Mouse (Mus musculus) mesoderm, embryonic 11.5 days (tissue): ENCODE data around the gene Pebp1.
"Not testable (repeated sequence)": the region's sequence is repeated elsewhere in the genome, so short reads cannot be mapped to it uniquely, and the experiment has no call there.

Experiments
- DNase-seq: peaks from one replicate; pipeline ENCODE4 v3.0.0-alpha.2; 2012; ENCODE audit warnings: low read depth, low spot score

Pebp1 gene

DNA sequence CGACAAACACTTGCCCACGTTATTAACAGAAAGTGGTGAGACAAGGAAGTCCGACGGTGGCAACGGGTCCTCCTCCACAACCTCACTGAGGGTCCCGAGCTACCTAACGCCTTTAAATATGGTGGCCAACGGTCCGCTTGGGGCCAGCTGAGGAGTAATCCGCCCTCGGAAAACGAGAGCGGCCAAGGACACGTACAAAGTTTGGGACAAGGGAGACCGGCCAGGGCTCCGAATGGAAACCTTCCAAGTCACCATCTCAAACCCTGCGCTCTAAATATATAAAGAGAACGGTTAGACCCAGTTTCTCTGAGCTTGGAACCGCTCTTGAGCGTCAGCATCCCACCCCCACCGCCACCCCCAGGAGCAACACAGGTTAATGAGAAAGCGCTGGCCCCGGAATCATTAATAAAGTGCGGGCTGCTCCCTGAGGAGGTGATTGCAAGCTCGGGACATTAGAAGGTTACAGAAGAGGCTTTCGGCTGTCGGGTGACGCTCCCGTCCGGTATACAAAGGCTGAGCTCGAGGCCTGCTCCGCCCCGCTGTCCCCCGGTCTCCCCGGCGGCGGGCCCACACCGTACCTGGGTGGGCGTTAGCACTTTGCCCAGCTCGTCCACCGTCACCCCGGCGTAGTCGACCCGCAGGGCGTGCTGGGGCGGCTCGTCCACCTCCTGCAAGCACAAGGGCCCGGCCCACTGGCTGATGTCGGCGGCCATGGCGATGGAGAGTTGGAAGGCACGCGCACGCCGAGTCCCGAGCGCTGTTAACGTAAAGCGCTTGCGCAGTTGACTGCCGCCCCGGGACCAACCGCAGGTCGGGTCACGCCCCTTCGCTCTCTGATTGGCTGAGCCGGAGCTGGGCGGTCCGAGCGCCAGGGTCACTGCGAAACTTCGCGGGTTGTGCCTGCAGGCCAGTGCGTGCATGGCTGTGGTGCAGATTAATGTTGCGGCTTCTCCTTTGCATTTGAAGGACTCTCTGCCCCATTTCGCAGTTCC is at the start of gene Pebp1:
Gene Pebp1 (minus strand): TSS at position 795 of the 992 bp plus-strand sequence.
- DNase-seq: peak; percentile 97

DNA sequence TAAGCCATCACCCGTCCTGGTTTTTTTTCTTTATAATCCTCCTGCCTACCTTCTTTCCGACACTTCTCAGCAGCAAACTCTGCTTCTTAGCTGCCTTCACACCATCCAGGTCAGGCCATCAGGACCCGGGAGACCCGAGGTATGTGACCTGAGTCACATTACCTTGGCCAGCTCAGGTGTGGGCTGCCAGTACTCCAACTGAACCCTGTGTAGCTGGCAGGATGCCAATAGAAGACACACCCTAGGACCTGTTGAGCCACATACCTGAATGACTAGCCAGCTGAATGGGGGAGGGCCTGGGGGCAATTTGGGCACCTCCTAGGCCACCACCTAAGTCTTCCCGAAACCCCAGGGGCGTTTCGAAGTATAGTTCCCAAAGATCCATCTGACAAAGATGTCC is 43.0 kb upstream of the Pebp1 start:
- DNase-seq: no peak

DNA sequence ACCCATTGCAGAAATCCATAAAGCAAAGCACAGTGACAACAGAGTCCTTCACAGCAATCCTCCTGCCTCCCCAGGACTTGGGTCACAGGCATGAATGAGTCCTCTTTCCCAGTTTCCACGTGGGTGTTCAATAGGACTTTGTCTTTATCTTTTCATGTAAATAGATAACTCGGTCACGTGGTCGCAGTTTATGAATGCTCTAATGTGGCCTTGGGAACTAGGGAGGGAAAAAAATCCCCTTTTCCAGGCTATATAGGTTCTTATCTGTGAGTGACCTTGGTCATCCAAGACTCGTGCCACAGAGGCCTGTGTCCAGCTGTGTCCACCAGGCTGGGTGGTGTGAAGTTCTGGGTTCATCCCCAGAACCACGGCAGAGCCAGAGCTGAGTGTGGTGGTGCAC is 39.0 kb upstream of the Pebp1 start:
- DNase-seq: no peak

DNA sequence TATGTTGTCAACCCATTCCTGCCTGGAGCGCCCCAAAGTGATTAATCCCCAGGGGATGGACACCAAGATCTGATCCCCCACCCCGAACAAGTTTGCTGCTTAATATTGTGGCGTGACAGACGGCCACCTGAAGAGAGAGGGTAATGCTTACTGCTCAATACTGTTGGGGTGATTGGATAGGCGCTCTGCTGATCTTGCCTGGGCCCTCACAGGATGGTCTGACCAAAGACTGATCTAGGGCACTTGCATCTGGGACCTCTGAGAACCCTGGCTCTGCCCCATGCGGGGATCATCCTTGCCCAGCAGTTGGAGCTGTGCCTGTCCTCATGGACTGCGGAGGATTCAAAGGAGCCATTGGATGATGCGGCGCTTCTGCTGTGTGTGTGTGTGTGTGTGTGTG is 36.3 kb upstream of the Pebp1 start:
- DNase-seq: no peak

DNA sequence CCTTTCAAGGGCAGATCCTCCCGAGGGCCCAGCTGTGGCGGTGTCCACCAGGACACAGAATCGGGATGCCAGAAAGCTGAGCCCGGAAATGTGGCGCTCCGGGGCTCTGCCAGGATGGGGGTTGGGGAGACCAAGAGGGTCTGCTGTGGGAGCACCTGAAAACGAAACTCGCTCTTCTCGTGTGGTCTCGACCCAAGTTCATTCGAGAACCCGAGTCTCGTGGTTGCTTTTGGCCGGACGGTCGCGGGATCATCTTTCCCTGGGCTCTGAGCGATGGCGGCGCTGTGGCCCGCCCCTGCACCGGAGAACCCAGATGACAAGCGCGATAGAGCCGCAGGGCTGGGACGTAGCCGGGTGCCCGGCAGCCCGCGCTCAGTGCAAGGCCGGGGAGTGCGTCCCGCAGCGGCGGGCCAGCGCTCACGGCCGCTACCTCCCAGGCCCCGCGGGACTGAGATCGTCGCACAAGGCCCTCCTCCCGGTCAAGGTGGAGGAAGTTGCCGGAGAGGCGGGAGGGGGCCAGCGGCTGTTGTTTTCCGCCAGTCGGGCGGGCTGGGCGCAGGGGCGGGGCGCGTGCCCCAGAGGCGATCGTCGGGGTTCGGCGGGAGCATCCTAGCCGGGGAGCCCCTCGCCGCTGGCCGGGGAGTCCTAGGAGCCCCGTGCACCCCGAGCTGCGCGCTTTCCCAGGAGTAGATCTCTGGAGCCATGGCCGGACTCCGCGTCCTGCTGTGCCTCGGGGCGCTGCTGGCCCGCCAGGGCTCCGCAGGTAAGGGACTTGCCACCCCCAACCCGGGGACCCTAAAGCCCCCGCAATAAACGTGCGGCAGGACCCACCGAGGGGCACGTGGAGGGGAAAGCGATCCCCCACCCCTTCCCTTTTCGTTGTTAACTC is 31.6 kb upstream of the Pebp1 start, which contains the start of gene Vsig10:
Gene Vsig10 (plus strand): TSS at position 343 of the 889 bp plus-strand sequence.
- DNase-seq: peak; percentile 58

DNA sequence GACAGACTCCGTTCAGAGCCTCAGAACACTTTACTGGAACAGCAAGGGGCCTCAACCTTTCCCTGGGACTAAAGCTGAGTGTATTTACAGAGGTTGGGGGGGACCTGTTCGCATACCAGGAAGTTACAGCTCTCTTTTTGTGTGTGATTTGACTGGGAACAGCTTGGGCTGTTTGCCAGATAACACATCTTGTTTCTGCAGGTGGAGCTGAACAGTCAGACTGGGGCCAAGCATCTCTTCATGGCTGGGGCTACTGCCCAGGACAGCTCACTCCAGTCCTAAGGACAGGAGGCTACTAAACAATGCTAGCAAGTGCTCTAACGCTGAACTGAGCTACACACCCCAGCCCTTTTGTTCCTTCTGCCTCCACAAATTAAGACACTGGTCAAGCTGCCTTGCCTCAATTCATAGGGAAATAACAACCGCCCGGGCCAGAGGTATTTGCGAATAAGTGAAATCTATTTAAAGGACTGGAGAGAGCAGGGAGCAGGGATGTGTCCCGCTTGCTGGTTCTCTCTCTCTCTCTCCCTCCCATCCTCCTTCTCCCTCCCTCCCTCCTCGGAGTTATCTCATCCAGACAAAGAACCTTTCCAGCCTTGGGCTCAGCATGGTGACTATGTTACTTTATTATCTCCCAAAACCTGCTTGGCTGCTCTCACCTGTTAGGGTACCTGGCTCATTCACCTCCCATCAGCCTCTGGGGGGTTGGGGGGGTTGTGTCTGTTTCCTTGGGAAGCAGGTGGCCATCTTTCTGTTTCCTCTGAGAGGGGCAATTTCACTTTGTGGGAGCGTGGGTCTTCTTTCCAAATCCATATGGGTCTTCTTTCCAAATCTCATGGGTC is 27.4 kb upstream of the Pebp1 start:
- no peak for DNase-seq

DNA sequence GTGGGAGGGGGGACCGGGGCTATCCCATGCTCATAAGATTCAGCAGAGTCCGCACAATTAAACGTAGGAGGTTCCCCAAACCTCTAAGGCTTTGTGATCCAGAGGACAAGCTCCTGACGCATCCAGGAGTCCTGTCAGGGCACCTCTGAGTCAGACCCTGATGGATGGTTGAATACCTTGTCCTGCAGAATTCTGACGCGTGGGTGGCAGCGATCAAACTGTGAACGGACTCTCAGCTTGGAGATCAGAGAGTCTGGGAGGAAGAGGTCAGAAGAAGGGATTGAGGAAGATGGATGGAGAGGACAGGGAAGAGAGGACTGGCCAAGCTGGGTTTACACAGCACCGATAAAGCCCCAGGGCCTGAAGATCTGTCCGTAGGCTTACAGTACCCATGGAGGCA is 26.5 kb upstream of the Pebp1 start:
- no peak for DNase-seq

DNA sequence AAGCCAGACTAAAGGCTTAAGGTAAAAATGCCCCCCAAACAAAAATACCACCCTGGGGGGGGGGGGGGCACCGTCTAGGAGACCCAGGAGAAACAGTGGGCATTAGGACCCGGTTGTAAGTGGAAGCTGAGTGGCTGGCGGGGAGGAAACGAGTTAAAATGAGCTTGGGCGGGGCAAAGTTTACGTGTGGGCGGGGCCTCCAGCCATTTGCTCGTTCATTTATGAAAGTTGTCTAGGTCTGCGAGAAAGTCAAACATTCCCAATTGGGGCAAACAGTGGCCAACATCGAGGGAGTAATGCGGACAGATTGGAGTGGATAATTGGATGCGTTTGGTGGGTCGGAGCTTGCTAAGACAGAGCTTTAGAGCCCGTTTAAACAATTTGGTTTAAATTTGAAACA is 26.0 kb upstream of the Pebp1 start:
- DNase-seq: no peak

DNA sequence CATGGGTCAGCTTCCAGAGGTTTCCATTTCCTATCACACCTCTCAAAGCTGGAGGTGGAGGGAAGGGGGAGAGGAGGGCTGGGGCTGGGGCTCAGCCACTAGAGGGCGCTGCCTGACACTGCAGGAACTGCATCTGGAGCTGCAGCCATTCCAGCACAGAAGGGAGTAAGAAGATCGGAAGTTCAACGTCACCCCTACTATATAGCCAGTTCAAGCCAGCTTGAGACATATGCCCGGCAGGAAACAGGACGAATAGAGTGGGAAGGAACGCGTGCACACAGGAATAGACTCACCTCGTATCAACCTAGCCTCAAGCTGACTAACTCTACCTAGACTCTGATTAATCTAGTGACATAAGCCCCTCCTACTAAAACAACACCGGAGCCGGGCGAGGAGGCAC is 20.3 kb upstream of the Pebp1 start:
- DNase-seq: peak; percentile 70

DNA sequence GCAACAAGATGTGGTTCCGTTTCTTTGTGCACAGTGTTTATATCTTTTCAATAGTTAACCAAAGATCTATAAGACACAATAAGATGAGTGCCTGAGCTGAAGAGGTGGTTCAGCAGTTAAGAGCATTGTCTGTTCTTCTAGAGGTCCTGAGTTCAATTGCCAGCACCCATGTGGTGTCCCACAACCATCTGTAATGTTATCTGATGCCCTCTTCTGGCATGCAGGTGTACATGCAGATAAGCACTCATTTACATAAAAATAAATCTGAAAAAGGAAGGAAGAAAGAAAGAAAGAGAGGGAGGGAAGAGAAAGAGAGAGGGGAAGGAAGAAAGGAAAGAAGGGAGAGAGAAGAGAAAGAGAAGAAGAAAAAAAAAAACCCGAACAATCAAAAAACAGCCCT is 19.4 kb upstream of the Pebp1 start:
- DNase-seq: no peak

DNA sequence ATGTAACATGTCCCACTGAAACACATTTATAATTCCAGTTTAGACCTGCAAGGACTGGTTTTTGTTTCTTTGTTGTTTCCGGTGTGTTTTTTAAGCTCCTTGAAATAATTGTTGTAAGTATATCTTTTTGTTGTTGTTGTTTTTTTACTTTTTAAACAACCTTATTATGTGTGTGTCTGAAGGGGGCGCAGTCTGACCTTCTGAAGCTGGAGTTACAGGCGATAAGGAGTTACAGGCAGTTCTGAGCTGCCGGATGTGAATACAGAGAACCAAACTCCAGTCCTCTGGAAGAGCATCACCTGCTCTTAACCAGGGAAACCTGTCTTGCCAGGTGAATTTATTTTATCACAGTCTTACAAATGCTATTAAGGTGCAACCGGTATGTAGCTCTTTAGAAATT is 18.3 kb upstream of the Pebp1 start:
- no peak for DNase-seq

DNA sequence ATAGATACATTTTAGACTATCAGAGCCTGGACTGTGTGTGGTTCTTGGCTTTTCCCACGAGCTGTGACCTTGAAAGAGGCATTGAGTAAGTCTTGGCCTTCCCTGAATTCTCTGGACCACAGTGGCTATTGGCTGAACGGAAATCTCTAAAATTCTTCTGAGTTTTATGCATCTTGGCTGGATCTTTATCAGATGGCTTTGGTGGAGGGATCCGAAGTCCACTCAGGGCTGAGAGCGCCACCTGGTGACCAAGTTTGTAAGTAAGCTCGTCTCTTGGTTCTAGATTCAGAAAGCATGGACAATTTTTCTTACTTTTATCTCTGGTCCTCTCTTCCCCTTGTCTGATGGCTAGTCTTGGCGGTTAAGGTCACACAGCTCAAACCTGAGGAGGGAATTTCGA is 17.5 kb upstream of the Pebp1 start:
- DNase-seq: peak; percentile 75

DNA sequence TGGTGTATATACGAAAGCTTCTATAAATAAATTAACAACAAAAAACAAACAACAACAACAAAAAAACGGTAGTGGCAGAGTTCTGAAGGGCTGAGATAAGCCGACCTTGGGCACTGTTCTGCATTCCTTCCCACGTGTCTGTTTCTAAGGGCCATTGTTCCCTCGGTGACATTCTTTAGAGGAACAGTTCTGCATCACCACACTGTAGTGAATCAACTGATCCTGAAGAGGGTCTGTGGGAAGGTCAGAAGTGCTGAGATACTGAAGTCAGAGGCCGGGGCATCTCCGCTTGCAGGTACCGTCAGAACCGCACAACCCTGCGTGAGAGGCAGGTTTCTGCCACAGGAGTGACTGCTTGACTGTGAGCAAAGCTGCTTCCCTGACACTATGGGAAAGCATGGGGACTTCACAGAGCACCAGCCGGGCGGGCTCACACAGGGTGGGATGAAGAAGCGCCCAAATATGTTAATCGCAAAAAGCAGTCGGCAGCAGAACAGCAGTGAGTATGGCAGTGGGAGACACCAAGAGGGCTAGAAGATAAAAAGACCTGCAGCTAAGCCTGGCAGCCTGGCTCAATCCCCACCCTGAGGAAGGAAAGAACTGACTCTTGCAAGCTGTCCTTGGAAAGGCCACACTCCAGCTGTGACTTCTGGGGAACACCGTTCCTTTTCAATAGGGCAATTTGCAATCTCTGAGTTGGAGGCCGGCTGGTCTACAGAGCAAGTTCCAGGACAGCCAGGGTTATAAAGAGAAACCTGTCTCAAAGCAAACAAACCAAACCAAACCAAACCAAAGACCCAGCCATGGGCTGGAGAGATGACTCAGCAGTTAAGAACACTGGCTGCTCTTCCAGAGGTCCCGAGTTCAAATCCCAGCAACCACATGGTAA is 16.5 kb upstream of the Pebp1 start:
- DNase-seq: no peak

DNA sequence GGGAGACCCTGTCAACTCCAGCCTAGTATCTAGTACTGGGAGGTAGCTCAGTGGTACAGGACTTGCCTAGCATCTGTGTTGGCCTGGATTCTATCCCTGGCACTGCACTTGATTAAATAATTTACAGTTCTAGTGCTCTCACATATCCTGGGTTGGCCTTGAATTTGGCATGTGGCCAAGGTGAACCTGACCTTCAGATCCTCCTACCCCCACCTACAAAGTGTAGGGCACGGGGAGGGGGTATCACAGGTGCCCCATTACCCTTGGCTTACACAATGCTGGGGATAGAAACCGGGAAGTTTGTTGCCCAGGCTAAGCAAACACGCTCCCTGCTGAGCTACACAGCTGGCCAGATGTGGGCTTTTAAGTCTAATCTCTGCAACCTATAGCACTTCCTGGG is 15.5 kb upstream of the Pebp1 start:
- no peak for DNase-seq

DNA sequence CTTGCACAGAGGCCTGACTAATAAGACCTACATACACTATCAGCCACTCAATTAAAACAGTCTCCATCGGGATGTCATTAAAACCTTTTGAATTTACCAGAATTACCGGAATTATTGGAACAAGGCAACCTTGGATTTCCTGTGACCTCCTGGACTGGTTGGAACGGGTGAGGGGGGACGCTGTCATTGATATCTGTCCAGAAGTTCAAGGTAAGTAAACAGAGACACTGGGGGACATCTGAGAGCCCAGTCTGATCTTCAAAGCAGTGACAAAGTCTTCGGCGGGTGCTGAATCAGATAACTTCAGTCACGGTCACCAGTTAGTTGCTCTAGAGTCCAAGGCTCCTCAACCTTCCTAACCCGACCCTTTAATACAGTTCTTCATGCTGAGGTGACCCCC is 7.6 kb upstream of the Pebp1 start:
- no peak for DNase-seq

DNA sequence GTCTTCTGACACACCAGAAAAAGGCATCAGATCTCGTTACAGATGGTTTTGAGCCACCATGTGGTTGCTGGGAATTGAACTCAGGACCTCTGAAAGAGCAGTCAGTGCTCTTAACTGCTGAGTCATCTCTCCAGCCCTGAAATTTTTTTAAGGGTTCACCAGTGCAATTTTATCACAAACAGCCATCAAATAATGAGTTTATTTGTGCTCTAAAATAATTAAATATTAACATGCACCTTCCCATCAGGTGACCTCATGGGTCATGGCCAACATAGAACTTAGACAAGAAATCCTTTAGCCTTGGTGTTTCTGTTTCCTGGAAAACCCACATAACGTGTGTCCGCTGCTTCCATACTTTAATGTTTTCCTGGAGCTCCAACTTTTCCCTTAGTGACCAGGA is 6.4 kb upstream of the Pebp1 start:
- not testable (repeated sequence) for DNase-seq

DNA sequence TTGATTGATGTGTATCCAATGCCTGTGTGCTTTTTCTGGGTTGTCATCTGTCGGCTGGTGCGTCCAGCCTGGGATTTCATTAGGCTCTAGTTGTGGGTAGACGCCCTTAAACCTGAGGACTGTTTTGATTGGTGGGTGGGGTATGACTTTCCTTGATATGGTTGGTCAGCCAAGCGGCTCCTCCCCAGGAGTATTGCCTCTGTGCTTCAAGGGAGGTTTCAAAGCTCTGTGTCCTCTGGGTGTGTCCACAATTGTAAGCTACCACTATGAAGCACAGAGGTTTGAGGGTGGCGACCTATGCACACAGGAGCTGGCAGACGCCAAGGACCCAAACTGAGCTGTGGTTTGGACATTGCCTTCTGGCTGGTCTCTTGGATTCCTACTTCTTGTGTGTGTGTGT is 5.1 kb upstream of the Pebp1 start:
- no peak for DNase-seq

DNA sequence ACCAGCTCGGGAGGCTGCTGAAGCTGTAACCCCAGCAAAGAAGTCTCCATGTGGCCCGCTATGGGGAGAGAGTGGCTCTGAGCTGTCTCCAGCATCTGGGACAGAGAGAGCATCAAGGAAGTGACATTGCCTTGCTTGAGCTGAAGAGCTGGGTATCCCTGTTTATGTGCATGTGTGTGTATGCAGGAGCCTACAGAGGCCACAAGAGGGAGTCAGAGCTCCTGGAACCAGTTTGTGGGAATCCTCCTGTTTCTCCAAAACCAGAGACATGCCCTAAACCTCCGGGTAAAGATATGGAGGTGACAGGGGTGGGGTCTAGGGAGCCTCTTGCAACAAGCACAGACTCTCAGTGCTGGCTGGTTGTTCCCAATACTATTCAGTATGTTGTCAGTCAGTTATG is 3.9 kb upstream of the Pebp1 start:
- DNase-seq: no peak

DNA sequence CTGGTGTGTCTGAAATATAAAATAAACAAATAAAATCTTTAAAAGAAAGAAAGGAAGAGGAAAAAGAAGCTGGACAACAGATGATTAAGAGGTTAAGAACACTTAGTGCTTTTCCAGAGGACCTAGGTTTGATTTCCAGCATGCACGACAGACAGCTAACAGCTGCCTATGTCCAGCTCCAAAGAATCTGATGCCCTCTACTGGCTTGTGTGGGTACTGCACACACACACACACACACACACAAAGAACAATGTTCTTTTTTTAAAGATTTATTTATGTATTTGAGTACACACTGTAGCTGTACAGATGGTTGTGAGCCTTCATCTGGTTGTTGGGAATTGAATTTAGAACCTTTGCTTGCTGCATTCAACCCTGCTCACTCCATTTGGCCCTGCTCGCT is 2.7 kb upstream of the Pebp1 start:
- DNase-seq: no peak

DNA sequence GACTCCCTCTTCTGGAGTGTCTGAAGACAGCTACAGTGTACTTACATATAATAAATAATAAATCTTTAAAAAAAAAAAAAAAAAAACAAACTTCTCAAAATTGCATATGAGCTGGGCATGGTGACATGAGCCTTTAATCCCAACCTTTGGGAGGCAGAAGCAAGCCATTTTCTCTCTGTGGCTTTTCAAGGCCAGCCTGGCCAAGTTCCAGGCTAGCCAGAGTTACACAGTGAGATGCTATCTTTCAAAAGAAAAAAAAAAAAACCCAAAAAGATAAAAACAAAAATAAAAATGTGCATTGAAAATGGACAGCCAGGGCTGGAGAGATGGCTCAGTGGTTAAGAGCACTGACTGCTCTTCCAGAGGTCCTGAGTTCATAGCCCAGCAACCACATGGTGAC is 2.2 kb upstream of the Pebp1 start:
- no peak for DNase-seq

DNA sequence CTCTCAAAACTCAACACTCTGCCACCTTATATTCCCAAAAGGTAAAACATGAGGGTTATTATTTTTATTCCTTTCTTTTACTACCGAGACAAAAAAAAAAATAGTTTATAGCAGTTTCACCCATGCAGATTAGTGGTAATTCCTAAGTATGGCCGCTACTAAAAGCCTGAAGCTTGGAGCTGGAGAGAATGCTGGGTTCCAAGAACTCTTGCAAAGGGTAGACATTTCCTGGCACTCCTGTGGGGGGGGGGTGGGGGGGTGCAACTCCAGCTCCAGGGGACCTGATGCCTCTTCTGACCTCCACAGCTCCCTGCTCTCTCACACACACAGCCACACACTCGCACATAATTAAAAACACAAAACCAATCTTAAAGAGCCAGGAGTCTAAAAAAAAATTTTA is 1.1 kb downstream of the Pebp1 start:
- DNase-seq: no peak
